8 mouse cellular contexts compared by ENCODE assay signal in the genomic region with DNA sequence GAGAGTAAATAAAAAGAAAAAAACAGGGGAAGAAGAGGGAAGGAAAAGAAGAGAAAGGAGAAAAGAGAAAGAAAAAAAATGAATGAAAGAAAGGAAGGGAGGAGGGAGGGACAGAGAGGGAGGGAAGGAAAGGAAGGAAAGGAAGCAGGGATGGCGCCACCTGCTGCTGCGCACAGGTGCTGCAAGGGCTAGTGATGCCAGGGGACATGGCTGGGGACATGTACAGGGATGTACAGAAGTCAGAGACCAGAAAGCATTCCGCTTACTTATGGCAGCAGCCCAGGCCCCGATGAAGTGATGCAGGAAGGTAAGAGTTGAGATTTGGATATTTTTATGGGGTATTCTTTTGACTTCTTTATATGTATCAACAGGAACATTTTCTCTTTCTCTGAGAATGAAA. TPM values are rescaled to one million over a fixed set of nuclear protein-coding genes. Genes with fewer than 3 reads are reported as not detected.
DNase-seq lines count a peak whose midpoint lies in the region; ATAC-seq and TF ChIP-seq lines count a peak whose summit lies in the region.

No protein-coding gene starts in this region.

- TF ChIP-seq CTCF in midbrain, postnatal 0 days (IDR thresholded peaks at IDR 0.05): peak; percentile 53
- peak; percentile 80; the same call in 1 of the 2 replicates for TF ChIP-seq CTCF in embryonic fibroblast, embryonic 13.5 days (IDR thresholded peaks at IDR 0.05; ENCODE audit: borderline replicate concordance, insufficient read depth, low read length)

- H3K4me1 ChIP-seq in midbrain, postnatal 0 days (ENCODE audit: insufficient read depth, low read length): no peaks in the 10 kb centered on the region
- H3K4me1 ChIP-seq in midbrain, embryonic 13.5 days (replicated peaks): no peaks in the 10 kb centered on the region
- H3K4me1 ChIP-seq in embryonic fibroblast, embryonic 13.5 days (ENCODE audit: control insufficient read depth, insufficient read depth, low read length): no peaks in the 10 kb centered on the region
- H3K4me1 ChIP-seq in midbrain, embryonic 15.5 days: no peaks in the 10 kb centered on the region

- ATAC-seq in midbrain, postnatal 0 days (ENCODE audit: low FRiP score): no peak
- no peak for ATAC-seq in midbrain, embryonic 13.5 days
- ATAC-seq in megakaryocyte-erythroid progenitor cell, adult 5-6 weeks (replicated peaks; ENCODE audit: low FRiP score, low TSS enrichment, poor library complexity, severe bottlenecking): peak; percentile 97
- ATAC-seq in midbrain, embryonic 15.5 days (replicated peaks): no peak

- H3K27ac ChIP-seq in midbrain, postnatal 0 days (ENCODE audit: low read depth, low read length): no peak overlapping the region
- H3K27ac ChIP-seq in midbrain, embryonic 13.5 days: no peak overlapping the region
- no peak overlapping the region for H3K27ac ChIP-seq in embryonic fibroblast, embryonic 13.5 days (ENCODE audit: insufficient read depth, low read length)
- H3K27ac ChIP-seq in midbrain, embryonic 15.5 days: no peak overlapping the region

- no peaks in the 10 kb centered on the region for H3K27me3 ChIP-seq in midbrain, postnatal 0 days (ENCODE audit: insufficient read depth, low read length)
- no peaks in the 10 kb centered on the region for H3K27me3 ChIP-seq in midbrain, embryonic 13.5 days
- no peaks in the 10 kb centered on the region for H3K27me3 ChIP-seq in midbrain, embryonic 15.5 days (replicated peaks)

- H3K4me3 ChIP-seq in midbrain, postnatal 0 days (ENCODE audit: low read depth, low read length): no peak overlapping the region
- H3K4me3 ChIP-seq in midbrain, embryonic 13.5 days (replicated peaks): no peak overlapping the region
- no peak overlapping the region for H3K4me3 ChIP-seq in embryonic fibroblast, embryonic 13.5 days (ENCODE audit: insufficient read depth, low read length)
- H3K4me3 ChIP-seq in midbrain, embryonic 15.5 days: no peak overlapping the region

- H3K4me2 ChIP-seq in midbrain, postnatal 0 days (ENCODE audit: low read depth, low read length, poor library complexity, severe bottlenecking): no peak overlapping the region
- no peak overlapping the region for H3K4me2 ChIP-seq in midbrain, embryonic 13.5 days (replicated peaks)
- no peak overlapping the region for H3K4me2 ChIP-seq in midbrain, embryonic 15.5 days

- peaks cover 3% of the 10 kb centered on the region; the same call in 1 of the 2 replicates for H3K36me3 ChIP-seq in midbrain, postnatal 0 days (ENCODE audit: insufficient read depth, low read length)
- H3K36me3 ChIP-seq in midbrain, embryonic 13.5 days: peaks cover 24% of the 10 kb centered on the region
- H3K36me3 ChIP-seq in midbrain, embryonic 15.5 days (replicated peaks): no peaks in the 10 kb centered on the region

- TF ChIP-seq POLR2A in embryonic fibroblast, embryonic 13.5 days (IDR thresholded peaks at IDR 0.05; ENCODE audit: low read depth, low read length): no peak

- H3K9me3 ChIP-seq in midbrain, postnatal 0 days (ENCODE audit: low read length): no peaks in the 10 kb centered on the region
- H3K9me3 ChIP-seq in midbrain, embryonic 13.5 days: no peaks in the 10 kb centered on the region
- no peaks in the 10 kb centered on the region for H3K9me3 ChIP-seq in midbrain, embryonic 15.5 days

- H3K9ac ChIP-seq in midbrain, postnatal 0 days (replicated peaks; ENCODE audit: low read length, poor library complexity, severe bottlenecking): no peak overlapping the region
- H3K9ac ChIP-seq in midbrain, embryonic 13.5 days (replicated peaks): no peak overlapping the region
- H3K9ac ChIP-seq in midbrain, embryonic 15.5 days: no peak overlapping the region

- DNase-seq in cerebellum, postnatal 10 days: peak; percentile 41
- no peak for DNase-seq in cerebellum, adult 11-12 months
- DNase-seq in midbrain, postnatal 0 days (ENCODE audit: low spot score): no peak
- DNase-seq in right cerebral cortex, adult 18-20 months: no peak

- WGBS in midbrain, postnatal 0 days: 65% methylated on average over 4 of the region's 4 CpGs
- WGBS in midbrain, embryonic 13.5 days: 78% methylated on average over 4 of the region's 4 CpGs
- WGBS in midbrain, embryonic 15.5 days: 72% methylated on average over 4 of the region's 4 CpGs

RNA-seq across cellular contexts. Expression of a gene that starts 33.4 kb away (rescaled TPM):
- total RNA-seq in midbrain, postnatal 0 days (2014; rRNA removed): 87.4 and 90.9 TPM in 2 replicates
- 54.6 and 54.9 TPM in 2 replicates for polyA plus RNA-seq in midbrain, postnatal 0 days (2015; fragmentation: Nextera tagmentation; extraction: Ambion mirVana)
- 98.9 and 99.1 TPM in 2 replicates for polyA plus RNA-seq in midbrain, embryonic 13.5 days (2015; fragmentation: Nextera tagmentation; extraction: Ambion mirVana)
- polyA plus RNA-seq in embryonic fibroblast, embryonic 13.5 days (2011; ENCODE audit: insufficient read length, low read depth, missing spikeins): 18.5 and 20.1 TPM in 2 replicates
- total RNA-seq in megakaryocyte-erythroid progenitor cell, adult 5-6 weeks (2014; fragmentation: Nextera tagmentation): 20.6 and 24.1 TPM in 2 replicates
- total RNA-seq in megakaryocyte-erythroid progenitor cell, adult 5-6 weeks (2017): 16.1 and 19.1 TPM in 2 replicates
- 59.7 and 65.4 TPM in 2 replicates for polyA plus RNA-seq in midbrain, embryonic 15.5 days (2015; fragmentation: Nextera tagmentation; extraction: Ambion mirVana)

Comparison
In these comparisons a context has a peak if more than half of its experiments do, and no peak if none do; other contexts are left out.
1. DNase-seq: peak in cerebellum, postnatal 10 days (2 of 2); none in cerebellum, adult 11-12 months (single experiment), midbrain, postnatal 0 days (single experiment) and right cerebral cortex, adult 18-20 months (single experiment).